Mouse (Mus musculus): ENCODE results near the gene Itga9. TPM values are rescaled to one million over a fixed set of nuclear protein-coding genes. Genes with fewer than 3 reads are reported as not detected.

Gene Itga9
- polyA plus RNA-seq, 2 experiments = 1.4 to 2.8 TPM

GRCm38 (mm10) chr9:118881281-118881945 lies 274.9 kb downstream of the Itga9 start:
- 56% methylated on average over 7 of the region's 7 CpGs for WGBS (ENCODE audit: insufficient replicate concordance)

GRCm38 (mm10) chr9:118881946-118882284 lies 275.4 kb downstream of the Itga9 start:
- H3K27ac ChIP-seq = no peak overlapping the region
- H3K4me1 ChIP-seq (replicated peaks; ENCODE audit: control insufficient read depth in 2 of 2, insufficient read depth in 2 of 2, low read length in 1 of 2) = no peaks in the 10 kb centered on the region
- H3K27me3 ChIP-seq (ENCODE audit: control insufficient read depth, insufficient read depth, low read length) = no peaks in the 10 kb centered on the region
- TF ChIP-seq EP300 (IDR thresholded peaks at IDR 0.05; ENCODE audit: low read depth) (no peak), CTCF (IDR thresholded peaks at IDR 0.05; ENCODE audit: low read depth) (no peak)
- no peaks in the 10 kb centered on the region for H3K9me3 ChIP-seq (ENCODE audit: control insufficient read depth, low read length)
- no peak overlapping the region for H3K9ac ChIP-seq (replicated peaks)
- 75% methylated on average over 6 of the region's 6 CpGs for WGBS (ENCODE audit: insufficient replicate concordance)
- no peak overlapping the region for H3K4me3 ChIP-seq (ENCODE audit: insufficient read depth in 1 of 2, low read depth in 2 of 2, low read length in 2 of 2)
- no peak overlapping the region for H3K4me2 ChIP-seq (ENCODE audit: low read depth)
- H3K36me3 ChIP-seq (replicated peaks; ENCODE audit: control insufficient read depth, insufficient read depth, low read depth) = no peaks in the 10 kb centered on the region
- DNase-seq (ENCODE audit: low read depth in 3 of 3, low spot score in 3 of 3) (no peak), ATAC-seq (ENCODE audit: insufficient read depth) (no peak)

More at GRCm38 (mm10) chr9:118881281-118881945, 274.9 kb downstream of the Itga9 start:
- no peaks in the 10 kb centered on the region for H3K4me1 ChIP-seq (replicated peaks; ENCODE audit: control insufficient read depth in 2 of 2, insufficient read depth in 2 of 2, low read length in 1 of 2)
- no peaks in the 10 kb centered on the region for H3K9me3 ChIP-seq (ENCODE audit: control insufficient read depth, low read length)
- ATAC-seq (ENCODE audit: insufficient read depth) (no peak), DNase-seq (ENCODE audit: low read depth in 3 of 3, low spot score in 3 of 3) (no peak)
- peak; percentile 66 for TF ChIP-seq CTCF (IDR thresholded peaks at IDR 0.05; ENCODE audit: low read depth)
- no peak for TF ChIP-seq EP300 (IDR thresholded peaks at IDR 0.05; ENCODE audit: low read depth)
- no peak overlapping the region for H3K4me3 ChIP-seq (ENCODE audit: insufficient read depth in 1 of 2, low read depth in 2 of 2, low read length in 2 of 2)
- no peak overlapping the region for H3K9ac ChIP-seq (replicated peaks)
- no peak overlapping the region for H3K27ac ChIP-seq
- no peak overlapping the region for H3K4me2 ChIP-seq (ENCODE audit: low read depth)
- H3K36me3 ChIP-seq (replicated peaks; ENCODE audit: control insufficient read depth, insufficient read depth, low read depth) = no peaks in the 10 kb centered on the region
- no peaks in the 10 kb centered on the region for H3K27me3 ChIP-seq (ENCODE audit: control insufficient read depth, insufficient read depth, low read length)

- Histone ChIP-seq H3K4me2 (ENCODE audit: low read depth) (no peak overlapping the region), H3K27me3 (ENCODE audit: control insufficient read depth, insufficient read depth, low read length) (no peaks in the 10 kb centered on the region), H3K4me3 (ENCODE audit: insufficient read depth in 1 of 2, low read depth in 2 of 2, low read length in 2 of 2) (no peak overlapping the region), H3K36me3 (replicated peaks; ENCODE audit: control insufficient read depth, insufficient read depth, low read depth) (no peaks in the 10 kb centered on the region), H3K9ac (replicated peaks) (no peak overlapping the region), H3K27ac (no peak overlapping the region), H3K9me3 (ENCODE audit: control insufficient read depth, low read length) (no peaks in the 10 kb centered on the region), H3K4me1 (replicated peaks; ENCODE audit: control insufficient read depth in 2 of 2, insufficient read depth in 2 of 2, low read length in 1 of 2) (no peaks in the 10 kb centered on the region)
- WGBS (ENCODE audit: insufficient replicate concordance) = 45% methylated on average over 7 of the region's 7 CpGs
- no peak for TF ChIP-seq CTCF (IDR thresholded peaks at IDR 0.05; ENCODE audit: low read depth)
- no peak for TF ChIP-seq EP300 (IDR thresholded peaks at IDR 0.05; ENCODE audit: low read depth)
- ATAC-seq (ENCODE audit: insufficient read depth) = no peak
- DNase-seq (ENCODE audit: low read depth in 3 of 3, low spot score in 3 of 3) = no peak
Measured at GRCm38 (mm10) chr9:118883150-118883549, 276.7 kb downstream of the Itga9 start.

- Histone ChIP-seq H3K36me3 (replicated peaks; ENCODE audit: control insufficient read depth, insufficient read depth, low read depth) (no peaks in the 10 kb centered on the region), H3K4me1 (replicated peaks; ENCODE audit: control insufficient read depth in 2 of 2, insufficient read depth in 2 of 2, low read length in 1 of 2) (no peaks in the 10 kb centered on the region), H3K9ac (replicated peaks) (no peak overlapping the region), H3K9me3 (ENCODE audit: control insufficient read depth, low read length) (no peaks in the 10 kb centered on the region), H3K27me3 (ENCODE audit: control insufficient read depth, insufficient read depth, low read length) (no peaks in the 10 kb centered on the region), H3K4me3 (ENCODE audit: insufficient read depth in 1 of 2, low read depth in 2 of 2, low read length in 2 of 2) (no peak overlapping the region), H3K27ac (no peak overlapping the region), H3K4me2 (ENCODE audit: low read depth) (no peak overlapping the region)
- TF ChIP-seq EP300 (IDR thresholded peaks at IDR 0.05; ENCODE audit: low read depth) (no peak), CTCF (IDR thresholded peaks at IDR 0.05; ENCODE audit: low read depth) (no peak)
- ATAC-seq (ENCODE audit: insufficient read depth) = no peak
- no peak for DNase-seq (ENCODE audit: low read depth in 3 of 3, low spot score in 3 of 3)
- WGBS (ENCODE audit: insufficient replicate concordance) = 55% methylated on average over 6 of the region's 6 CpGs
Measured at GRCm38 (mm10) chr9:118885785-118886184, 279.3 kb downstream of the Itga9 start.

- Histone ChIP-seq H3K9me3 (ENCODE audit: control insufficient read depth, low read length) (no peaks in the 10 kb centered on the region), H3K4me3 (ENCODE audit: insufficient read depth in 1 of 2, low read depth in 2 of 2, low read length in 2 of 2) (no peak overlapping the region), H3K4me2 (ENCODE audit: low read depth) (no peak overlapping the region), H3K27me3 (ENCODE audit: control insufficient read depth, insufficient read depth, low read length) (no peaks in the 10 kb centered on the region), H3K9ac (replicated peaks) (no peak overlapping the region), H3K27ac (no peak overlapping the region), H3K4me1 (replicated peaks; ENCODE audit: control insufficient read depth in 2 of 2, insufficient read depth in 2 of 2, low read length in 1 of 2) (no peaks in the 10 kb centered on the region), H3K36me3 (replicated peaks; ENCODE audit: control insufficient read depth, insufficient read depth, low read depth) (no peaks in the 10 kb centered on the region)
- TF ChIP-seq EP300 (IDR thresholded peaks at IDR 0.05; ENCODE audit: low read depth) = no peak
- TF ChIP-seq CTCF (IDR thresholded peaks at IDR 0.05; ENCODE audit: low read depth) = no peak
- ATAC-seq (ENCODE audit: insufficient read depth) = no peak
- DNase-seq (ENCODE audit: low read depth in 3 of 3, low spot score in 3 of 3) = no peak
- 74% methylated on average over 7 of the region's 7 CpGs for WGBS (ENCODE audit: insufficient replicate concordance)
Measured at GRCm38 (mm10) chr9:118887201-118887600, 280.7 kb downstream of the Itga9 start.

Data from liver, embryonic 14.5 days (tissue).